Comparison of ENCODE assay signal across 8 mouse cellular contexts in genomic region chr15:96460730-96461540, GRCm38 (mm10). TPM values are rescaled to one million over a fixed set of nuclear protein-coding genes. Genes with fewer than 3 reads are reported as not detected.
A peak's percentile ranks its signal among the peaks of the same experiment; 100 is the strongest.
DNase-seq lines count a peak whose midpoint lies in the region; ATAC-seq and TF ChIP-seq lines count a peak whose summit lies in the region.

TSS of gene Scaf11 (minus strand) at chr15:96460843.

- no peaks in the 10 kb centered on the region for H3K27me3 ChIP-seq in G1E (ENCODE audit: insufficient read depth, low read length)
- no peaks in the 10 kb centered on the region for H3K27me3 ChIP-seq in forebrain, postnatal 0 days (ENCODE audit: insufficient read depth, low read length)
- H3K27me3 ChIP-seq in lung, embryonic 15.5 days, result no peaks in the 10 kb centered on the region

- peak within 1 kb of the TSS; percentile 72 for H3K9ac ChIP-seq in forebrain, postnatal 0 days
- H3K9ac ChIP-seq in lung, embryonic 15.5 days, result peak within 1 kb of the TSS; percentile 89

- WGBS in forebrain, postnatal 0 days, result under 1% methylated on average over 72 of the region's 96 CpGs
- under 1% methylated on average over 74 of the region's 96 CpGs for WGBS in lung, embryonic 15.5 days

- ATAC-seq in G1E (ENCODE audit: extremely low read depth, insufficient number of reproducible peaks, low FRiP score, poor library complexity, severe bottlenecking), result peak; percentile 78
- ATAC-seq in forebrain, postnatal 0 days, result peak; percentile 95
- peak; percentile 93 for ATAC-seq in lung, embryonic 15.5 days (ENCODE audit: borderline replicate concordance, extremely low read depth, low FRiP score, low TSS enrichment)

- peaks cover 39% of the 10 kb centered on the region for H3K4me1 ChIP-seq in G1E (ENCODE audit: insufficient read depth, low read depth, low read length)
- 0 out of 2 replicates have a peak, but pooled peaks cover 5% of the 10 kb centered on the region for H3K4me1 ChIP-seq in forebrain, postnatal 0 days (ENCODE audit: insufficient read depth)
- peaks cover 33% of the 10 kb centered on the region for H3K4me1 ChIP-seq in lung, embryonic 15.5 days

- H3K4me2 ChIP-seq in forebrain, postnatal 0 days (ENCODE audit: low read depth), result peak within 1 kb of the TSS; percentile 91
- H3K4me2 ChIP-seq in lung, embryonic 15.5 days, result peak within 1 kb of the TSS; percentile 81

- peak within 1 kb of the TSS; percentile 94 for H3K27ac ChIP-seq in forebrain, postnatal 0 days (ENCODE audit: low read depth, low read length)
- peak within 1 kb of the TSS; percentile 100 for H3K27ac ChIP-seq in lung, embryonic 15.5 days

- peaks cover 20% of the 10 kb centered on the region for H3K36me3 ChIP-seq in G1E (replicated peaks)
- H3K36me3 ChIP-seq in forebrain, postnatal 0 days (ENCODE audit: insufficient read depth), result no peaks in the 10 kb centered on the region
- no peaks in the 10 kb centered on the region for H3K36me3 ChIP-seq in lung, embryonic 15.5 days

- H3K9me3 ChIP-seq in G1E (replicated peaks), result 0 out of 2 replicates have a peak, but pooled peaks cover 3% of the 10 kb centered on the region
- H3K9me3 ChIP-seq in forebrain, postnatal 0 days (ENCODE audit: low read length), result no peaks in the 10 kb centered on the region
- H3K9me3 ChIP-seq in lung, embryonic 15.5 days, result no peaks in the 10 kb centered on the region

- H3K4me3 ChIP-seq in G1E (ENCODE audit: low read depth, low read length), result peak within 1 kb of the TSS; percentile 88
- peak within 1 kb of the TSS; percentile 100 for H3K4me3 ChIP-seq in forebrain, postnatal 0 days (ENCODE audit: low read depth, low read length)
- peak within 1 kb of the TSS; percentile 93 for H3K4me3 ChIP-seq in lung, embryonic 15.5 days

- peak; percentile 92 for DNase-seq in G1E (ENCODE audit: low spot score)
- peak; percentile 94 to 98 for DNase-seq in cerebellum, adult 18-20 months
- peak; percentile 99 for DNase-seq in forebrain, postnatal 0 days
- DNase-seq in heart, postnatal 4 days, result peak; percentile 97
- DNase-seq in layer of hippocampus, adult 8-10 months (ENCODE audit: low spot score in 2 of 2), result peak; percentile 89
- DNase-seq in ovary, adult 18-20 months (ENCODE audit: low spot score), result peak; percentile 92
- peak; percentile 97 for DNase-seq in thymus, postnatal 0 days (ENCODE audit: low spot score)

- TF ChIP-seq CTCF in G1E (IDR thresholded peaks at IDR 0.05; ENCODE audit: low read depth, low read length), result peak; percentile 23; the same call in 1 of the 2 replicates
- TF ChIP-seq CTCF in forebrain, postnatal 0 days (IDR thresholded peaks at IDR 0.05; ENCODE audit: low read depth), result peak; percentile 79

RNA-seq across cellular contexts. Expression of gene Scaf11, which starts in this region (rescaled TPM):
- total RNA-seq in G1E (2014; fragmentation: Nextera tagmentation) (206 and 217 TPM in 2 replicates), G1E (2017) (113 and 146 TPM in 2 replicates)
- polyA plus RNA-seq in G1E (2012), result 28.6 and 47.9 TPM in 2 replicates
- total RNA-seq in forebrain, postnatal 0 days (2014; rRNA removed), result 30.5 and 40.1 TPM in 2 replicates
- polyA plus RNA-seq in forebrain, postnatal 0 days (2015; fragmentation: Nextera tagmentation; extraction: Ambion mirVana), result 30.5 and 37.6 TPM in 2 replicates
- 10 to 100 TPM; 69.4 to 71.1 TPM for total RNA-seq in heart, postnatal 4 days (2021)
- 10 to 100 TPM; 54.0 to 62.6 (median 60.0) TPM for total RNA-seq in layer of hippocampus, adult 8-10 months (2022)
- polyA plus RNA-seq in lung, embryonic 15.5 days (2015; fragmentation: Nextera tagmentation; extraction: Ambion mirVana), result 91.1 and 93.5 TPM in 2 replicates
- 70.8 and 88.6 TPM in 2 replicates for polyA plus RNA-seq in thymus, postnatal 0 days (2015; fragmentation: Nextera tagmentation; extraction: Ambion mirVana)

Comparison
In these comparisons a context has a peak if more than half of its experiments do, and no peak if none do; other contexts are left out.
1. Peak in every context shown above with its lines: DNase-seq, ATAC-seq, H3K4me3 ChIP-seq and H3K27ac ChIP-seq.